Mouse (Mus musculus) megakaryocyte-erythroid progenitor cell, adult 5 weeks (primary cell): Measurements from ENCODE around the gene Gm10428. TPM values are rescaled to one million over a fixed set of nuclear protein-coding genes. Genes with fewer than 3 reads are reported as not detected.

ENCODE experiments used
- polyA plus RNA-seq: library from polyadenylated mRNA; stranded (reverse); fragments of >175 nt; gene quantifications from 2 replicates; pipeline ENCODE4 v1.2.3, GENCODE M21; 2012

The Gm10428 gene
- not detected in 2 replicates for polyA plus RNA-seq

GRCm38 (mm10) chr11:62752780-62753179 lies at the start of gene Gm10428:
Gene Gm10428, plus strand, starts transcription at chr11:62753100.

DNA sequence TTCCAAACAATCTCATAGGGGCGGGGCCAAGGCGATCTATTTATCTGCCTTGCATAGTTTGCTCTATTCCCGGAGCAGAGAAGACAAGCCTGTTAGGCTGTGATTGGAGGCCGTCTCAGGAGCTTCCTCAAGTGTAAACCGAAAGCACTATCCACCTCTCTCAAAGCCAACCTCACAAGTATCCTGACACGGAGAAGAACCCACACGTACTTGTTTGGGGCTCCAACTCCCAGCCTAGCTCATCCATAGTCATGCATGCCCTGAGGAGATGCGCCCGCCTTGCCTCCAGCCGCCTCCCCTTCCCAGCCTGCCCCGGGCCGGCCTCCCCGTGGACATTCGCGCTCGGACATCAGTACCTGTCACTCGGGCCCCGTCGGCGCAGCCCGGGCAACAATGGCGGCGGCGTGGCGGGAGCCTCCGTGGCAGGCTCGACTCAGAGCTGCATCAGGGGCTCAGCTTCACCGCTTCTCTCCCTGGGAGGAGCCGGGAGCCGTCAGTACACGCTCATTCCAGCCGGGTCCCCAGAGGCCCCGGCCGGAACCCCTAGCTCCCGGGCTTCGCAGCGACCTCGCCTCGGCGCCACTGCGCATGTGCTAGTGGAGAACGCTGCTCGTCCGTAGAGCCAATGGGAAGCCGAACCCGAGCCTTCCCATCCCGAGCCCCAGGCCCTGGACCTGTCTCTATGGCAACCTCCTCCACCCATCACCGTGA lies 21.4 kb upstream of the Gm10428 start, which contains the start of gene Zfp287:
Zfp287 (minus strand) TSS at position 595 of the 711 bp plus-strand sequence.

DNA sequence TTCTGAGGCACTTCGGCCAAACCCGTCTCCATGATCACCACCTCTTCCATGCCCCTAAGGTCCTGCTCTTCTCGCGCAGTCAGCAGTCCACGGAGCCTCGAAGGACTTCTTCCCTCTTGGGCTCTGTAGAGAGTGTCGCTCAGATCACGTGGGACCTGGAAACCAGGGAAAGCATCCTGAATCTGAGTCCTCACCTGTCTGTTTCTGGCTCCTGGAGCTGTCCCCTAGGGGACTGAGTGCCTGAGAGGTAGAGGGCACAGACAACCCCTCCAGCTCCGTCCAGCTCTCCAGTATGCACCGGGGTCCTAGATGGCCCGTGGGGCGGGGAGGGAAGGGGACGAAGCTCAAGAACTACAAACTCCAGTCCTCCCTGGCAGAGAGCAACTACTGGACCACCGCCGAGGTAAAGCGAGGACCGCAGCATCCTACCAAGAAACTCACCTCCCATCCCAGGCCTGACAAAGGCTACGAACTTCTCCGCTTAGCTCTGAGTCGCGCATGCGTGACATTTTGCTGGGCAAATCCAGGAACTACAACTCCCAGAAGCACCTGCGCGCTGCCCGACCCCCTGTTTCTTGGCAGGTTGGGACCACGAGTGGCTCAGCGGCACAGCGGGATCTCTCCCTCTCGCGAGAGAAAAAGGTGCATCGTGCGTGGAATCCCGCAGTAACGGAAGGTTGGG lies 36.2 kb downstream of the Gm10428 start, which contains the start of gene Zfp286:
Zfp286 (minus strand) TSS at position 528 of the 682 bp plus-strand sequence.

Other genes starting within 250 kb of the Gm10428 start
- gene Cenpv, start 213.8 kb upstream of the Gm10428 start, polyA plus RNA-seq: 37.1 and 54.7 TPM in 2 replicates
- gene Ubb, start 201.9 kb upstream of the Gm10428 start, polyA plus RNA-seq: 2,889 and 3,198 TPM in 2 replicates
- 9.3 and 9.9 TPM in 2 replicates for gene Trpv2, start 178.6 kb upstream of the Gm10428 start, polyA plus RNA-seq
- gene Lrrc75a, start 104.6 kb upstream of the Gm10428 start, polyA plus RNA-seq: 7.4 and 8.9 TPM in 2 replicates
- 38.2 and 44.7 TPM in 2 replicates for gene Mmgt2, start 104.4 kb upstream of the Gm10428 start, polyA plus RNA-seq
- 0.15 and 0.19 TPM in 2 replicates for gene Zfp287, start 21.2 kb upstream of the Gm10428 start, polyA plus RNA-seq
- 1.3 and 1.8 TPM in 2 replicates for gene Zfp286, start 36.4 kb downstream of the Gm10428 start, polyA plus RNA-seq
- 34.9 and 35.6 TPM in 2 replicates for gene Trim16, start 67.1 kb downstream of the Gm10428 start, polyA plus RNA-seq
- gene Fbxw10, start 94.0 kb downstream of the Gm10428 start, polyA plus RNA-seq: 0.16 TPM in 1 of 2 replicates, not detected in the other
- gene Tvp23b, start 126.4 kb downstream of the Gm10428 start, polyA plus RNA-seq: 3.6 and 5.0 TPM in 2 replicates
- gene Cdrt4, start 198.1 kb downstream of the Gm10428 start, polyA plus RNA-seq: not detected in 2 replicates